Mouse (Mus musculus): ENCODE data around the gene Oxsm. TPM values are rescaled to one million over a fixed set of nuclear protein-coding genes. Genes with fewer than 3 reads are reported as not detected.

The Oxsm gene
- polyA plus RNA-seq, 1 experiment from 2014 or later, result 2.0 TPM

Other genes with a start within 250 kb of the Oxsm start
- 27.8 and 30.6 TPM in 2 replicates for gene Ngly1, start 528 bp downstream of the Oxsm start, polyA plus RNA-seq (2014; fragmentation: Nextera tagmentation; extraction: Ambion mirVana)
- gene Top2b, start 115.4 kb upstream of the Oxsm start, polyA plus RNA-seq (2014; fragmentation: Nextera tagmentation; extraction: Ambion mirVana), result 124 and 153 TPM in 2 replicates